Mouse (Mus musculus): Measurements from ENCODE around the gene Gm42906.

Gene Gm42906

GRCm38 (mm10) chr5:151296244-151296643 lies 131.7 kb downstream of the Gm42906 start:
- no peak for DNase-seq

- DNase-seq: no peak
Observed at GRCm38 (mm10) chr5:151293591-151293990, 134.4 kb downstream of the Gm42906 start.

- DNase-seq: no peak
Observed at GRCm38 (mm10) chr5:151292310-151292709, 135.7 kb downstream of the Gm42906 start.

DNA sequence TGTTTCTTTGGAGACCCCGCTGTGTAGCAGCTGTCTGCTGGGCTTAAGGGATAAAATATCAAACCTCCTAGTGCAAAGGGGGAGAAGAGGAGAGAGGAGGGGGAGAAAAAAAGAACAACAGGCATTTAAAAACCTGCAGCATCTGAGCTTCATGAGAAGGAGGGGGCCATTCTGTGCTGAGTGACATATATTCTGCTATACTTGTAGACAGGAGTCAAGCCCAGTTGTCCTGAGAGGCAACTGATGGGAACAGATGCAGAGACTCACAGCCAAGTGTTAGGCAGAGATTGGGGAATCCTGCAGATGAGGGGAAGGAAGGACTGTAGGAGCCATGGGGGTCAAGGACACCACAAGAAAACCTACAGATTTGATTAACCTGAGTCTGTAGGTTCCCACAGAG lies 141.6 kb downstream of the Gm42906 start:
- no peak for DNase-seq

GRCm38 (mm10) chr5:151279531-151279930 lies 148.4 kb downstream of the Gm42906 start:
- no peak for DNase-seq

- no peak for DNase-seq
Observed at GRCm38 (mm10) chr5:151277927-151278326, 150.0 kb downstream of the Gm42906 start.

- no peak for DNase-seq
Observed at GRCm38 (mm10) chr5:151275986-151276385, 152.0 kb downstream of the Gm42906 start.

- DNase-seq: no peak
Observed at GRCm38 (mm10) chr5:151274265-151274664, 153.7 kb downstream of the Gm42906 start.

DNA sequence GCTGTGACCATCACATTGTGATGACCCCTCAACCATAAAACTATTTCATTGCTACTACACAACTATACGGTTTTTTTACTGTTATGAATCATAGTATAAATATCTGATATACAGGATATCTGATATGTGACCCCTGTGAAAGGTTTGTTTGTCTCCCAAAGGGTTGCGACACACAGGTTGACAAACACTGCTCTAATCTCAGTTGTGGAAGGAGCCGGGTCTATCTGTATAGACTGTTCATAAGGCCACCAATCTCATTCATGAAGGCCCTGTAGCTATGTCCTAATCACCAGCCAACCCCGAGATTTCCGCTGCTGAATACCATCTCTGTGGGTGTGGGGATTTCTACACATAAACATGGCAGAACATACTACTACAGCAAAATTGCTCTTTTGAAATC lies 157.1 kb downstream of the Gm42906 start:
- no peak for DNase-seq

DNA sequence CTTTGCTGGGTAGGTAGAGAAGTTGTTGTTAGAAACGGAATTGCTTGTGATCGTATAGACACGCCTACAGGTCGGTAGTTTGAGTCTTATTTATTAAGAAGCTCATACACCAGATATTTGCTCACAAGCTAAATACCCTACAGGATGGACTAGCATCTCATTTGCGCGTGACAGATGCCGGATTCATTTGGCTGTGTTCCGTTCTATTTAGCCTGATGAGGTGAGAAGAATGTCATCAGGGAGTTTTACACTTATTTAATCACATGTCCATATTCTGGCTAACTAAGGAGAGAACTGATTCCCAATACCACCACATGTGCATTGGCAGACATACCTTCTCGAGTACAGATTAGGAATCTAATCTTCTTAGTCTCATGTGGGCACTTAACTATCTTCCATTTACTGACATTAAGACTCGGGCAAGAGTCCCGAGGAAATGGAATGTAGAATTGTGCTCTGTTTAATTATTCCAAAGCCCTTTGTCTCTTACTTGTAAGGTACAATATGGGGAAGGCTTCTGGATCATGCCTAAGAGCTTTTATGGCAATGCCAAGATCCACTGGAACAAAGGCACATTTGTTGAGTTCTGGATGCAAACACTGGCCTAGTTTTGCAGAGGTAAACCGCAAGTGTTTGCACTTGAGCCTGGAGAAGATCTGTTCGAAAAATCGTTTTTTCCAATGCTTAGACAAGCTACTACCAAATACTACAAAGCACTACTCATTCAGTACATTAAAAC lies 160.9 kb downstream of the Gm42906 start:
- DNase-seq: no peak

DNA sequence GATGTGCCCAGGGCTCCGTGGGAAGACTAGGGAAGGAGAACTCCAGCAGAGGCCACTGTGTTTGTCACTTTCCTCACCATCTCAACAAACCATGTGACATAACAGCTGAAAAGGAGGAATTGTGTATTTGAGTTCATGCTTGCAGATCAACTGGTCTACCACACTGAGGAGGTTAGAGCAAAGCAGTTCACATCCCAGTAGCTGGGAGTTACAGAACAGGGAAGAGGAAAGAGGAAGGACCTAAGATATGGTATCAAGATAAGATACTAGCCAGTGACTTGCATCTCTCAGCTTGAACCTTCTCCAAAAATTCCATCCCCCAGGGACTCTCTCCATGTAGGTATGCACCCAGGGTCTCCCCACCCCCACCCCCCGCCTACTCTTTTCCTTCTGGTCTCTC lies 166.4 kb downstream of the Gm42906 start:
- DNase-seq: no peak

DNA sequence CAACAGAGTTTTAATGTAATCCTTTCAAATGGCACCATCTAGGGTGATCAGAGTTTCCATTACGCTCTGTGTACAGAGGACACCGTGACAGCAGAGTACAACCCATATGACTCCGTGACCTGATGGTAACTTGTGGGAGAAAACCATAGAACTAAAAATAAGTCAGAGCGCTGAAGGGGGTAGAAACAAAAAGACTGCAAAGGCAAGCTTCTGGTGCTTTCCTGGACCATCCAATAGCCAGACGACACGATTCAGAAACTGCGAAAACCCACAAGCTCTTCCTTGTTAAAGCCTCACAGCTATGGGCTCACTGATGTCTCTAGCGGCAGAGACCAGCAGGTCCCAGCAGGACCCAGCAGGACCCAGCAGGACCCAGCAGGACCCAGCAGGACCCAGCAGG lies 175.8 kb downstream of the Gm42906 start:
- no peak for DNase-seq

DNA sequence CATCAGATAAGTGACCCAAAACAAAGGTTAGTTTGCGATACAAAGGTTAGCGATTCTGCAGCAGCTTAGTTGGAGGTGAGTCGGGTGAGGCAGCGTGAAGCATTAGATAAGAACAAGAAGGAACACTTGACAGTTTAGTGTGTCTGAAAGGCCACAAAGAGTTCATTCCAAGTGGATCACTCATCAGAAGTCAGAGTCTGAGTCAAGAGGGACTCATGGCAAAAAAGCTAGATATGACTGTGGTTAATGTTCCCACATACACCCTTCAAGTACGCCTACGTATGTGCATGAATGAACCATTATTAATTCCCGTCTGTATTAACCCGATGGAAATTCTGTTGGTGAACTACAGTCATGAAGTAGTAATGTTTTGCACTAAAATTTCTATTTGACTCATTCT lies 176.3 kb downstream of the Gm42906 start:
- DNase-seq: no peak

DNA sequence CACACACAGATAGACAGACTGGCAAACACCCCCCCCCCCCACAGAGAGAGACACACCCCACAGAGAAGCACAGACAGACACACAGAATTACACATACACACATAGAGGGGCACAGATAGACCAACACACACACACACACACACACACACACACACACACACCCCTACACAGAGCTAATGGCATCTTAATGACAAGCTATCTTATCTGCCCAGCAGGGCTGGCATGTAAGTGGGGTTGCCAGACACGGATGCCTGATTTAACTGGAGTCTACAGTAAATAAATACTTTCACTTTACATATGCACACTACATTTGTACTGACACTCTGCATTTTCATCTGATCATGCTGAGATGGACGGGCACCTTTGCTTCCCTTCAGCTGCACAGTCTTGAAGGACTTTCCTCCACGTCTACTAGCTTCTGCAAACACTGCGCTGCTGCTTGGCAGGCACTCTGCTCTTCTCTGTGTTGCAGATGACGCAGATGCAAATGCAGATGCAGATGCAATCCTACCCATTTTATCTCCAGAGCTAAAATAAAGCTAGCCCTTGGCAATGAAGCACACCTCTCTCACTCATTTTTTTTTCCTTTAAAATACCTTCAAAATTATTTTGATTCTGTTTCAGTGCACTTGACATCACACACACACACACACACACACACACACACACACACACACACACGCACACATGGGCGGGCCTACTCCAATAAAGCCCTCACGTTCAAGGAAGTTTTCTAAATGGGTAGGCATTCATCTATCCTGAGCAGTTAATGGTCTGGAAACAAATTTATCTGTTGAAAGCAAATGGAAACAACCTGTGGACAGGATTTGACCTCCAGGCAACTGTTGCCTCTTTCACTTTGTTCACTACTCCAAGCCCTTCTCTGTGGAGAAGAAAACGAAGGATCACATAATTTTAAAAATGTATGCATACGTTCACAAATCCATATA lies 179.0 kb downstream of the Gm42906 start:
- DNase-seq: no peak

DNA sequence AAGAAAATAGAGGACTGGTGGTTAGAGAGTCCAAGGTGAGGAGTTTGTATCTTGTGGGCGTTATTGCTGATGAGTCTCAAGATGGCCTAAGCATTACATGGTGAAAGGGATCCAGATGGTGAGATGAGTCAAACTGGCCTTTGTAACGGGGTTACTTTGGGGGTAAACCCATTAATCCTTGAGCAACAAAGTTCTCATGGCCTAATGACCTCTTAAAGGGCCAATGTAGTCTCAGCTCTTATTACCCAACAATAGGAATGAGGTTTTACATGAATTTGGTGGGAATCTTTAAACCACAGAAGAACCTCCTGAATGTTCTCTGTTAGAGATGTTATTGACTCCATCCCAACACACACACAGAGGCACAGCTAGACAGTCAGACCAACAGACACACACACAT lies 179.9 kb downstream of the Gm42906 start:
- DNase-seq: no peak

DNA sequence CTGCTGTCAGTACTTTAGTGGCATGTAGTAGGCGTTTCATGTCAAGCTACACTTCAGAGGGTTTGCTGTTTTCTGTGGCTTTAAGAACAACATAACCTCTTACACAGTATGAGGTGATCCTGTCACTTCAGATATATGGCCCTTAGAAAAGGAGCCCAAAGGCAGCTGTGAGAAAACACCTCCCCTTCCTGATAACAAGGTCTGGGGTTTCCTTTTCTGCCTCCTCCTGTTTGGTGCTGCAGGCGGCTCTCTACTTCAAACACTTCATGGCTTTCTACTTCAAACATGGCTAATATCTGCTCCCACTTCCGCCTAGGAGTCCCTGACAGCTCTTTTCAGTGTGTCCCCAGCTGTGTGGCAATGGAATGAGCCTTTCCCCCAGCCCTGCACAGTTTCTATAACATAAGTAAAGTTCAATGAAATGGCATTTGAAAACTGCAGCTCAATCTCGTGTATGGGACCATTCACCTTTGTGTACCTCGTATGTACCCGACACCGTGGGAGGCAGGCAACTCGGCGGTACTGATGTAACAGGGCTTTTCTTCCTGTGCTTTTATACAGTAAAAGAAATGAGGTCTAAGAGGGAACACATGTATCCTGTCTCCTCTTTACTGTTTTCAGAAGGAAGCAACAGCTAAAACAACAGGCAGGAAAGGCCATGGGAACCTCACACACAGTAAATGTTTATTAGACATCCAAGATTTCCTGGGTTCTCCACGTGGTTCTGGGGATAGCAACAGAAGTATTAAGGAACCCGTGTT lies 180.7 kb downstream of the Gm42906 start:
- peak; percentile 33 for DNase-seq

- no peak for DNase-seq
Observed at GRCm38 (mm10) chr5:151246287-151246686, 181.7 kb downstream of the Gm42906 start.

DNA sequence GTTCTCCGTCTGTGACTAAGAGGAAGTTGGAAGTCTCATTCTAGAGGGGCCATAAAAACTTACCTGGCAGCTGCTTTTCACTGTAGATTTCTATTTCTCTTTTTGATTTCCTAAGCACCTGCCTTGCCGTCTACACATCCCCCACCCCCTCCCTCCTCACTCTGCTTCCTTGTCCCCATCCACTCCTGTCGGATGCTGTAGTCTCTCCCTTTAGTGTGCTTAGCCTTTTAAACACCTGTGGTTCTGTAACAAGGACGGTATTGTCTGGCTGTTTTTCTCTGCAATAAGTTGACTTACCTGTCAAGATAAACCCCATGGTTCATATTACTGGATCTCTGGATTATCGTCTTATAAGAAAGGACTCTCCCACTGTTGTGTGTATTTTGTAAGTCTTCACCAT lies 182.4 kb downstream of the Gm42906 start:
- no peak for DNase-seq

- DNase-seq: no peak
Observed at GRCm38 (mm10) chr5:151238730-151239129, 189.2 kb downstream of the Gm42906 start.

- DNase-seq: no peak
Observed at GRCm38 (mm10) chr5:151236411-151236810, 191.6 kb downstream of the Gm42906 start.

GRCm38 (mm10) chr5:151233400-151234031 lies 194.4 kb downstream of the Gm42906 start, which contains the start of gene Stard13:
Stard13 (minus strand) TSS chr5:151233836.
- peak; percentile 71 for DNase-seq

- no peak for DNase-seq
Observed at GRCm38 (mm10) chr5:151232576-151233299, 195.2 kb downstream of the Gm42906 start.
